Mouse (Mus musculus): ENCODE measurements around the gene Lsr. TPM values are rescaled to one million over a fixed set of nuclear protein-coding genes. Genes with fewer than 3 reads are reported as not detected.
A peak's percentile ranks its signal among the peaks of the same experiment; 100 is the strongest.

Gene Lsr
- polyA plus RNA-seq, 1 experiment from 2014 or later = 99.6 TPM

- H3K27ac ChIP-seq (ENCODE audit: low read length) = no peak overlapping the region
- H3K4me2 ChIP-seq (ENCODE audit: low read depth, low read length) = no peak overlapping the region
- H3K36me3 ChIP-seq (ENCODE audit: control insufficient read depth, insufficient read depth, low read length) = no peaks in the 10 kb centered on the region
- no peaks in the 10 kb centered on the region for H3K4me1 ChIP-seq (ENCODE audit: control insufficient read depth, insufficient read depth, low read length)
- no peak overlapping the region for H3K9ac ChIP-seq (ENCODE audit: low read length)
- H3K9me3 ChIP-seq (replicated peaks; ENCODE audit: control insufficient read depth, low read length) = no peaks in the 10 kb centered on the region; the same call in 1 of the 2 replicates
- no peaks in the 10 kb centered on the region for H3K27me3 ChIP-seq (ENCODE audit: control insufficient read depth, insufficient read depth, low read length)
- no peak for ATAC-seq (ENCODE audit: insufficient read depth, low FRiP score)
- 84% methylated on average over 5 of the region's 5 CpGs for WGBS
- no peak overlapping the region for H3K4me3 ChIP-seq (replicated peaks; ENCODE audit: low read length)
These were observed 20.7 kb upstream of the Lsr start for GRCm38 (mm10) chr7:30993986-30994385.

- no peak overlapping the region for H3K4me2 ChIP-seq (ENCODE audit: low read depth, low read length)
- no peaks in the 10 kb centered on the region; the same call in 1 of the 2 replicates for H3K9me3 ChIP-seq (replicated peaks; ENCODE audit: control insufficient read depth, low read length)
- ATAC-seq (ENCODE audit: insufficient read depth, low FRiP score) = no peak
- no peaks in the 10 kb centered on the region for H3K36me3 ChIP-seq (ENCODE audit: control insufficient read depth, insufficient read depth, low read length)
- H3K9ac ChIP-seq (ENCODE audit: low read length) = no peak overlapping the region
- H3K27ac ChIP-seq (ENCODE audit: low read length) = no peak overlapping the region
- H3K4me3 ChIP-seq (replicated peaks; ENCODE audit: low read length) = no peak overlapping the region
- H3K27me3 ChIP-seq (ENCODE audit: control insufficient read depth, insufficient read depth, low read length) = no peaks in the 10 kb centered on the region
- no peaks in the 10 kb centered on the region for H3K4me1 ChIP-seq (ENCODE audit: control insufficient read depth, insufficient read depth, low read length)
- WGBS = 65% methylated on average over 5 of the region's 5 CpGs
These were observed 18.9 kb upstream of the Lsr start for GRCm38 (mm10) chr7:30992148-30992547.

GRCm38 (mm10) chr7:30988519-30989162 lies 15.4 kb upstream of the Lsr start:
- no peak overlapping the region for H3K27ac ChIP-seq (ENCODE audit: low read length)
- H3K27me3 ChIP-seq (ENCODE audit: control insufficient read depth, insufficient read depth, low read length) = no peaks in the 10 kb centered on the region
- H3K36me3 ChIP-seq (ENCODE audit: control insufficient read depth, insufficient read depth, low read length) = no peaks in the 10 kb centered on the region
- ATAC-seq (ENCODE audit: insufficient read depth, low FRiP score) = no peak
- no peak overlapping the region for H3K4me2 ChIP-seq (ENCODE audit: low read depth, low read length)
- WGBS = 84% methylated on average over 4 of the region's 4 CpGs
- no peaks in the 10 kb centered on the region for H3K9me3 ChIP-seq (replicated peaks; ENCODE audit: control insufficient read depth, low read length)
- H3K4me3 ChIP-seq (replicated peaks; ENCODE audit: low read length) = no peak overlapping the region
- H3K4me1 ChIP-seq (ENCODE audit: control insufficient read depth, insufficient read depth, low read length) = no peaks in the 10 kb centered on the region
- H3K9ac ChIP-seq (ENCODE audit: low read length) = no peak overlapping the region

GRCm38 (mm10) chr7:30985357-30985756 lies 12.1 kb upstream of the Lsr start:
- Histone ChIP-seq H3K27ac (ENCODE audit: low read length) (no peak overlapping the region), H3K4me3 (replicated peaks; ENCODE audit: low read length) (no peak overlapping the region), H3K9ac (ENCODE audit: low read length) (no peak overlapping the region), H3K36me3 (ENCODE audit: control insufficient read depth, insufficient read depth, low read length) (no peaks in the 10 kb centered on the region), H3K4me1 (ENCODE audit: control insufficient read depth, insufficient read depth, low read length) (no peaks in the 10 kb centered on the region), H3K27me3 (ENCODE audit: control insufficient read depth, insufficient read depth, low read length) (no peaks in the 10 kb centered on the region), H3K9me3 (replicated peaks; ENCODE audit: control insufficient read depth, low read length) (no peaks in the 10 kb centered on the region), H3K4me2 (ENCODE audit: low read depth, low read length) (no peak overlapping the region)
- 81% methylated on average over 9 of the region's 9 CpGs for WGBS
- ATAC-seq (ENCODE audit: insufficient read depth, low FRiP score) = no peak

GRCm38 (mm10) chr7:30981703-30982102 lies 8.4 kb upstream of the Lsr start:
- no peak overlapping the region for H3K4me3 ChIP-seq (replicated peaks; ENCODE audit: low read length)
- 87% methylated on average over 4 of the region's 4 CpGs for WGBS
- H3K9ac ChIP-seq (ENCODE audit: low read length) = no peak overlapping the region
- no peaks in the 10 kb centered on the region for H3K9me3 ChIP-seq (replicated peaks; ENCODE audit: control insufficient read depth, low read length)
- H3K27me3 ChIP-seq (ENCODE audit: control insufficient read depth, insufficient read depth, low read length) = no peaks in the 10 kb centered on the region
- no peak overlapping the region for H3K4me2 ChIP-seq (ENCODE audit: low read depth, low read length)
- no peak for ATAC-seq (ENCODE audit: insufficient read depth, low FRiP score)
- H3K4me1 ChIP-seq (ENCODE audit: control insufficient read depth, insufficient read depth, low read length) = no peaks in the 10 kb centered on the region
- no peaks in the 10 kb centered on the region for H3K36me3 ChIP-seq (ENCODE audit: control insufficient read depth, insufficient read depth, low read length)
- no peak overlapping the region for H3K27ac ChIP-seq (ENCODE audit: low read length)

GRCm38 (mm10) chr7:30973501-30974289 lies 431 bp upstream of the Lsr start, which contains the start of gene Fam187b:
Gene Fam187b (plus strand): TSS chr7:30973790.
- Histone ChIP-seq H3K36me3 (ENCODE audit: control insufficient read depth, insufficient read depth, low read length) (no peaks in the 10 kb centered on the region), H3K4me3 (replicated peaks; ENCODE audit: low read length) (peak within 1 kb of the TSS; percentile 62), H3K9ac (ENCODE audit: low read length) (peak within 1 kb of the TSS; percentile 79), H3K27me3 (ENCODE audit: control insufficient read depth, insufficient read depth, low read length) (no peaks in the 10 kb centered on the region), H3K4me1 (ENCODE audit: control insufficient read depth, insufficient read depth, low read length) (peaks cover 14% of the 10 kb centered on the region), H3K9me3 (replicated peaks; ENCODE audit: control insufficient read depth, low read length) (no peaks in the 10 kb centered on the region), H3K27ac (ENCODE audit: low read length) (peak within 1 kb of the TSS; percentile 95), H3K4me2 (ENCODE audit: low read depth, low read length) (peak within 1 kb of the TSS; percentile 63)
- under 1% methylated on average over 37 of the region's 37 CpGs for WGBS
- ATAC-seq (ENCODE audit: insufficient read depth, low FRiP score) = peak; percentile 94

GRCm38 (mm10) chr7:30972426-30973250 lies 626 bp downstream of the Lsr start:
- Histone ChIP-seq H3K4me3 (replicated peaks; ENCODE audit: low read length) (peak overlapping the region; percentile 62), H3K9ac (ENCODE audit: low read length) (peak overlapping the region; percentile 79), H3K36me3 (ENCODE audit: control insufficient read depth, insufficient read depth, low read length) (no peaks in the 10 kb centered on the region), H3K9me3 (replicated peaks; ENCODE audit: control insufficient read depth, low read length) (no peaks in the 10 kb centered on the region), H3K27ac (ENCODE audit: low read length) (peak overlapping the region; percentile 77), H3K27me3 (ENCODE audit: control insufficient read depth, insufficient read depth, low read length) (no peaks in the 10 kb centered on the region), H3K4me1 (ENCODE audit: control insufficient read depth, insufficient read depth, low read length) (peaks cover 14% of the 10 kb centered on the region), H3K4me2 (ENCODE audit: low read depth, low read length) (peak overlapping the region; percentile 63)
- ATAC-seq (ENCODE audit: insufficient read depth, low FRiP score) = peak; percentile 31; the same call in 1 of the 2 replicates
- WGBS = 5% methylated on average over 41 of the region's 41 CpGs

GRCm38 (mm10) chr7:30971901-30972300 lies 1.4 kb downstream of the Lsr start:
- H3K36me3 ChIP-seq (ENCODE audit: control insufficient read depth, insufficient read depth, low read length) = no peaks in the 10 kb centered on the region
- peak overlapping the region; percentile 79 for H3K9ac ChIP-seq (ENCODE audit: low read length)
- no peak overlapping the region for H3K27ac ChIP-seq (ENCODE audit: low read length)
- no peaks in the 10 kb centered on the region for H3K9me3 ChIP-seq (replicated peaks; ENCODE audit: control insufficient read depth, low read length)
- 76% methylated on average over 15 of the region's 15 CpGs for WGBS
- H3K4me1 ChIP-seq (ENCODE audit: control insufficient read depth, insufficient read depth, low read length) = peaks cover 14% of the 10 kb centered on the region
- H3K27me3 ChIP-seq (ENCODE audit: control insufficient read depth, insufficient read depth, low read length) = no peaks in the 10 kb centered on the region
- peak overlapping the region; percentile 62 for H3K4me3 ChIP-seq (replicated peaks; ENCODE audit: low read length)
- peak overlapping the region; percentile 63 for H3K4me2 ChIP-seq (ENCODE audit: low read depth, low read length)
- ATAC-seq (ENCODE audit: insufficient read depth, low FRiP score) = no peak
